Mouse (Mus musculus) limb, embryonic 13.5 days (tissue): Measurements from ENCODE around the gene Sc5d. TPM values are rescaled to one million over a fixed set of nuclear protein-coding genes. Genes with fewer than 3 reads are reported as not detected.

Experiments
- ATAC-seq: fragments of 200-750 bp; cut with Nextera tagmentation; 2 replicates; pipeline ENCODE4 v1.8.0; 2017; ENCODE audit warnings: low read depth, moderate number of reproducible peaks, moderate TSS enrichment; ENCODE audit not compliant: low FRiP score
- H3K27ac ChIP-seq: fragments of 300-500 bp; sonication (generic); 2 replicates; pipeline ENCODE4 v1.5.1; 2015; ENCODE audit warnings: inconsistent platforms, mild to moderate bottlenecking, moderate library complexity
- H3K27me3 ChIP-seq: fragments of 300-500 bp; sonication (generic); 2 replicates; pipeline ENCODE4 v1.6.1; 2015; ENCODE audit warnings: mild to moderate bottlenecking, inconsistent platforms
- H3K36me3 ChIP-seq: fragments of 300-500 bp; sonication (generic); 2 replicates; pipeline ENCODE4 v1.6.1; 2015; ENCODE audit warnings: inconsistent platforms, mild to moderate bottlenecking, moderate library complexity
- H3K4me1 ChIP-seq: fragments of 300-500 bp; sonication (generic); 2 replicates; pipeline ENCODE4 v1.6.1; 2015; ENCODE audit warnings: inconsistent platforms
- H3K4me2 ChIP-seq: fragments of 300-500 bp; sonication (generic); replicated peaks from 2 replicates; pipeline ENCODE4 v1.6.1; 2015; ENCODE audit warnings: inconsistent platforms, mild to moderate bottlenecking, moderate library complexity
- H3K4me3 ChIP-seq: fragments of 300-500 bp; sonication (generic); 2 replicates; pipeline ENCODE4 v1.5.1; 2015; ENCODE audit warnings: moderate library complexity, mild to moderate bottlenecking, inconsistent platforms
- H3K9ac ChIP-seq: fragments of 300-500 bp; sonication (generic); 2 replicates; pipeline ENCODE4 v1.6.1; 2015; ENCODE audit warnings: mild to moderate bottlenecking, inconsistent platforms
- H3K9me3 ChIP-seq: fragments of 300-500 bp; sonication (generic); 2 replicates; pipeline ENCODE4 v1.6.1; 2016; ENCODE audit warnings: inconsistent platforms
- WGBS: fragments of 180-500 bp; shearing (Covaris S2); methylation state at CpG from one replicate; pipeline ENCODE4 v1.1.7; 2015; 5-methylcytosine and 5-hydroxymethylcytosine counted together
- polyA plus RNA-seq: library from polyadenylated mRNA; unstranded; fragments of >200 nt; fragmentation: Nextera tagmentation; extraction: Ambion mirVana; gene quantifications from 2 replicates; pipeline ENCODE4 v1.2.1, GENCODE M21; 2015

Sc5d gene
- polyA plus RNA-seq, 1 experiment from 2014 or later, result 43.9 TPM

DNA sequence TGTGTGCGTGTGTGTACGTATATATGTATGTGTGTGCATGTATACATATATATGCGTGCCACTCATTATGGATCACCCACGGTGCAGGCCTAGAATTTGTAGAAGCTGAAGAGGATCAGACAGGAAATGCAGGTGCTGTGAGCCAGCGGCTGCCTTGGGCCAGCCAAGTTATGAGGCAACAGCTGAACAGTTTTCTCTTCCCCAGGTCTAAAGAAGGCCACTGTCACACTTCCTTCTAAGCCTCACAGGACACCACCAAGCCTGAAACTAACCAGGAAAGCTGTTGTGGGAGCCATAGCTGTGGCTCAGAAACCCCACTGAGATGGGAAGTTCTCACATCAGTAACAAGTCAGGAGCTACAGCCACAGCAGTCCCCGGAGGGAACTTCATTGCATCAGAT, 17.4 kb downstream of the Sc5d start:
- Histone ChIP-seq H3K4me2 (no peak overlapping the region), H3K27me3 (0 out of 2 replicates have a peak, but pooled peaks cover 4% of the 10 kb centered on the region), H3K27ac (no peak overlapping the region), H3K36me3 (0 out of 2 replicates have a peak, but pooled peaks cover under 1% of the 10 kb centered on the region), H3K9me3 (0 out of 2 replicates have a peak, but pooled peaks cover 3% of the 10 kb centered on the region), H3K4me1 (no peaks in the 10 kb centered on the region), H3K4me3 (no peak overlapping the region), H3K9ac (no peak overlapping the region)
- ATAC-seq, result no peak
- WGBS, result 83% methylated on average over 6 of the region's 6 CpGs

DNA sequence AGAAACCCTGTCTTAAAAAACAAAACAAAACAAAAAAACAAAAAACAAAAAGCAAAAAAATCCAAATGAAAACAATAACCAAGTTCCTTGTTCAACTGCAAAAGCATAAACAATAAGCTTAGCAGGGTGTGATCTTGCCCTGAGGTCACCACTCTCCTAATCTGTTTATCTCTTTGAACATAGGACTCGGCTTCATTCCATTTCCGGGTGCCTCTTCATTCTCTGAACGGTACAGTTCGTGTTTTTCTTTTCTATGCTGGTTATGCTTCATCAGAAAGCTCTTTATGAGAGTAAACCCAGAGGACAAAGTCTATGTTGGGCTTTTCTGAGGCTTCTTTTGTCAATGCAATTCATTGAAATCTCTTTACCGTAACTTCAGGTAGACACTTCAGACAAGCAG, 19.9 kb downstream of the Sc5d start:
- H3K4me2 ChIP-seq, result no peak overlapping the region
- no peak overlapping the region for H3K4me3 ChIP-seq
- 0 out of 2 replicates have a peak, but pooled peaks cover 4% of the 10 kb centered on the region for H3K4me1 ChIP-seq
- no peak overlapping the region for H3K27ac ChIP-seq
- WGBS, result 82% methylated on average over 5 of the region's 5 CpGs
- no peaks in the 10 kb centered on the region for H3K36me3 ChIP-seq
- peaks cover 12% of the 10 kb centered on the region; the same call in 1 of the 2 replicates for H3K27me3 ChIP-seq
- no peak for ATAC-seq
- H3K9me3 ChIP-seq, result 0 out of 2 replicates have a peak, but pooled peaks cover 3% of the 10 kb centered on the region
- no peak overlapping the region for H3K9ac ChIP-seq

- no peak overlapping the region for H3K27ac ChIP-seq
- 82% methylated on average over 3 of the region's 3 CpGs for WGBS
- no peak for ATAC-seq
- no peak overlapping the region for H3K4me3 ChIP-seq
- 0 out of 2 replicates have a peak, but pooled peaks cover 8% of the 10 kb centered on the region for H3K4me1 ChIP-seq
- H3K4me2 ChIP-seq, result no peak overlapping the region
- peaks cover 21% of the 10 kb centered on the region; the same call in 1 of the 2 replicates for H3K27me3 ChIP-seq
- H3K36me3 ChIP-seq, result no peaks in the 10 kb centered on the region
- H3K9ac ChIP-seq, result no peak overlapping the region; the same call in 1 of the 2 replicates
- H3K9me3 ChIP-seq, result 0 out of 2 replicates have a peak, but pooled peaks cover 3% of the 10 kb centered on the region
These were observed 23.0 kb downstream of the Sc5d start for GRCm38 (mm10) chr9:42241021-42241420.

DNA sequence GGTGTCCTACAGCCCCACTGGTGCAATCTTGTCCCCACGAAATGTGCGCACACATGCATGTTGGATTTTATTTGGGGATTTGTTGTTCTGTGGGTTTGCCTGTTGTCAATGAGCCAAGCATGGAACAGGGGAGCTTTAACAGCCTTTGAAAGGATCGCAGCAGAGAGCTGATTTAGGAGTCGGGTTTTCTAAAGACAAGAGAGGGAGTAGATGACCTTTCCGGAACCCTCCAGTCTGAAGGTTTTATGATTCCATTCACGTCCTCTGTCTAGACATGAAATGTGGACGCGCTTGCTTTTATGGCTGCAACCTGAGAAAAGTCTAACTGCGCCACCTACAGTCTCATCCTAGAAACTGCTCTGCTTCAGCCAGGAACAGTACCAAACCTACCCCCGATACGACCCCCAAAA, 23.5 kb downstream of the Sc5d start:
- Histone ChIP-seq H3K36me3 (no peaks in the 10 kb centered on the region), H3K4me1 (0 out of 2 replicates have a peak, but pooled peaks cover 8% of the 10 kb centered on the region), H3K9ac (no peak overlapping the region), H3K4me3 (no peak overlapping the region), H3K27ac (no peak overlapping the region), H3K4me2 (peak overlapping the region; percentile 51), H3K27me3 (peaks cover 23% of the 10 kb centered on the region; the same call in 1 of the 2 replicates), H3K9me3 (0 out of 2 replicates have a peak, but pooled peaks cover 3% of the 10 kb centered on the region)
- peak; percentile 57 for ATAC-seq
- 13% methylated on average over 11 of the region's 11 CpGs for WGBS

DNA sequence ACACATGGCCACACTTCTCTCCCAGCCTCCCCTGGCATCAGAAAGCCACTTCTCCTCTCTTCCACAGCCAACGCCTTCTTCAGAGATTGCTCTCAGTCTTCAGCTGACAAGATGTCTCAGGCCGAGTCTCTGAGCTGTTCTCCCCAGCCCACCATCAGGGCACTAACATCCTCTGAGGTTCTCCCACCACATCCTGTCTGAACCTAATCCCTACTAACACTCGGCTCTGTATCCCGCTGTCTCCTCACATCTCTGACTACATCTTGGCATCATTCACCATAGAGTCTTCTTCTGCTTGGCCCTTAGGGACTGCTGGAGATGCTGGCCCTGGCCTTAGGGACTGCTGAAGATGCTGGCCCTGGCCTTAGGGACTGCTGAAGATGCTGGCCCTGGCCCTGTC, 25.2 kb downstream of the Sc5d start:
- WGBS, result 79% methylated on average over 4 of the region's 4 CpGs
- Histone ChIP-seq H3K36me3 (no peaks in the 10 kb centered on the region), H3K27ac (no peak overlapping the region), H3K4me3 (no peak overlapping the region), H3K4me1 (0 out of 2 replicates have a peak, but pooled peaks cover 8% of the 10 kb centered on the region), H3K4me2 (no peak overlapping the region), H3K9ac (no peak overlapping the region), H3K27me3 (peaks cover 24% of the 10 kb centered on the region; the same call in 1 of the 2 replicates), H3K9me3 (no peaks in the 10 kb centered on the region)
- no peak for ATAC-seq

- Histone ChIP-seq H3K4me3 (no peak overlapping the region), H3K4me1 (no peaks in the 10 kb centered on the region), H3K9ac (no peak overlapping the region), H3K27me3 (peaks cover 28% of the 10 kb centered on the region), H3K4me2 (no peak overlapping the region), H3K9me3 (no peaks in the 10 kb centered on the region), H3K36me3 (no peaks in the 10 kb centered on the region), H3K27ac (no peak overlapping the region)
- ATAC-seq, result no peak
- WGBS, result 35% methylated on average over 5 of the region's 5 CpGs
These were observed 32.9 kb downstream of the Sc5d start for GRCm38 (mm10) chr9:42231116-42231515.

GRCm38 (mm10) chr9:42230333-42230732, 33.7 kb downstream of the Sc5d start:
- Histone ChIP-seq H3K9ac (no peak overlapping the region), H3K4me1 (no peaks in the 10 kb centered on the region), H3K36me3 (no peaks in the 10 kb centered on the region), H3K4me2 (no peak overlapping the region), H3K27me3 (peaks cover 27% of the 10 kb centered on the region), H3K4me3 (no peak overlapping the region), H3K9me3 (no peaks in the 10 kb centered on the region), H3K27ac (no peak overlapping the region)
- ATAC-seq, result no peak
- WGBS, result 80% methylated on average over 2 of the region's 2 CpGs

DNA sequence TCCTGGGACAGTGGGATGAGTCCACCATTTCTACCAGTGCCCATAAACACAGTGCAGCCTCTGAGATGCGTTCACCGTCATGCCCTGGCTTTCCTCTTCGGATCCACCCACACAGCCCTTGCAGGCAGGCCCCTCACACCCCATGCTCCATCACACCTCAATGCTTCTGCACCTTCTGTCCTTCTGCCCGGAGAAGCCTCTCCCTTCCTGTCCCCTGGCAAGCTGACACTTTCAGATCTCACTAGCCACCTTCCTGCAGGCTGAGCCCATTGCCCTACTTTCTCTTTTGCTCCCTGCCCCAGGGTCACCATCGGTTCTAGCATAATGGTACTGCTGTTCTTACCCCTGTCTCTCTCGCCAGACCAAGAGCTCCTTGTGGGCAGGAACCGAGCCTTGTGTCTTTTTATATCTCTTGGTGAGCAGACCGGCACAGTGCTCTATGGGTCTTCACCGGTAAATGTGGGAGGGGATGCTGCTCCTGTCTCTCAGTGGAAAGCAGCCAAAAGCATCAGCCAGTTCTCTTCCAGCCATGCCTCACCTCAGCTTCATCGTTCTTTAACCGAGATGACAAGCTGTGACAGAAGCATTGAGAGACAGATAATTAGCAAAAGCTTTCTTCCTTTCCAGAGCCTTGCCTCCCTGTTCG, 34.5 kb downstream of the Sc5d start:
- H3K4me2 ChIP-seq, result no peak overlapping the region
- H3K9me3 ChIP-seq, result no peaks in the 10 kb centered on the region
- no peak overlapping the region for H3K4me3 ChIP-seq
- H3K4me1 ChIP-seq, result no peaks in the 10 kb centered on the region
- H3K27ac ChIP-seq, result no peak overlapping the region
- no peak overlapping the region for H3K9ac ChIP-seq
- H3K27me3 ChIP-seq, result peaks cover 27% of the 10 kb centered on the region
- H3K36me3 ChIP-seq, result no peaks in the 10 kb centered on the region
- ATAC-seq, result no peak
- WGBS, result 56% methylated on average over 12 of the region's 12 CpGs

GRCm38 (mm10) chr9:42227804-42228203, 36.3 kb downstream of the Sc5d start:
- no peak overlapping the region for H3K4me3 ChIP-seq
- ATAC-seq, result no peak
- H3K27me3 ChIP-seq, result peaks cover 23% of the 10 kb centered on the region
- no peaks in the 10 kb centered on the region for H3K36me3 ChIP-seq
- no peak overlapping the region for H3K4me2 ChIP-seq
- no peak overlapping the region for H3K27ac ChIP-seq
- no peak overlapping the region for H3K9ac ChIP-seq
- 97% methylated on average over 1 of the region's 1 CpGs for WGBS
- no peaks in the 10 kb centered on the region for H3K4me1 ChIP-seq
- no peaks in the 10 kb centered on the region for H3K9me3 ChIP-seq

- Histone ChIP-seq H3K4me2 (no peak overlapping the region), H3K27ac (no peak overlapping the region), H3K4me3 (no peak overlapping the region), H3K27me3 (peaks cover 50% of the 10 kb centered on the region), H3K36me3 (no peaks in the 10 kb centered on the region), H3K9me3 (no peaks in the 10 kb centered on the region), H3K4me1 (peaks cover 8% of the 10 kb centered on the region; the same call in 1 of the 2 replicates), H3K9ac (no peak overlapping the region)
- ATAC-seq, result no peak
- 14% methylated on average over 12 of the region's 12 CpGs for WGBS
These were observed 44.9 kb downstream of the Sc5d start for GRCm38 (mm10) chr9:42219001-42219660.

DNA sequence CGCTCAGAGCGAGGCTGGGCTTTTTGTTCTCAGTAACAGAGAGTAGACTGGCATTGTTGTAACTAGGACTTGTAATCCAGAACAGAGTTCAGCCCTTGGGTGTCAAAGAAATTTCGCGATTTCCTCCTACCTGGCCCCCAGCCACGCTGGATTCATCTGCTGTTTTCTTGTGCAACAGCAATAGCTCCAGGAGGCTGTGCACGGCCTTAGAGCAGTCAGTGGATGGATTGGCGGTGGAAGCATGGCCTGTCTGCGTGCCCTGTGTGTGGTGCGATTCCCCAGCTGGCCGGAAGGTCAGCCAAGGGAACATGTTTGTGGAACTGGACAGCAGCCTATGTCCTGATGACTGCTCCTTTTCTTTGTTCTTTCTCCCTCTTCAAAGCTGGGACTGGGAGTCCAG, 46.4 kb downstream of the Sc5d start:
- no peak overlapping the region for H3K27ac ChIP-seq
- no peaks in the 10 kb centered on the region for H3K36me3 ChIP-seq
- H3K9ac ChIP-seq, result no peak overlapping the region
- no peaks in the 10 kb centered on the region for H3K9me3 ChIP-seq
- ATAC-seq, result no peak
- 80% methylated on average over 10 of the region's 10 CpGs for WGBS
- H3K4me1 ChIP-seq, result peaks cover 8% of the 10 kb centered on the region; the same call in 1 of the 2 replicates
- no peak overlapping the region for H3K4me3 ChIP-seq
- peaks cover 55% of the 10 kb centered on the region for H3K27me3 ChIP-seq
- no peak overlapping the region for H3K4me2 ChIP-seq

GRCm38 (mm10) chr9:42214116-42214515, 49.9 kb downstream of the Sc5d start:
- 66% methylated on average over 1 of the region's 1 CpGs for WGBS
- H3K9me3 ChIP-seq, result no peaks in the 10 kb centered on the region

More at GRCm38 (mm10) chr9:42214116-42214515, 49.9 kb downstream of the Sc5d start:
- H3K27ac ChIP-seq, result no peak overlapping the region
- H3K36me3 ChIP-seq, result no peaks in the 10 kb centered on the region
- peaks cover 28% of the 10 kb centered on the region for H3K27me3 ChIP-seq
- H3K9ac ChIP-seq, result no peak overlapping the region
- H3K4me1 ChIP-seq, result 0 out of 2 replicates have a peak, but pooled peaks cover 3% of the 10 kb centered on the region
- no peak overlapping the region for H3K4me2 ChIP-seq
- no peak for ATAC-seq
- no peak overlapping the region for H3K4me3 ChIP-seq
